Mouse (Mus musculus) retina, postnatal 1 day (tissue): ENCODE measurements around the gene Abat.

ENCODE experiments used
- DNase-seq: peaks from one replicate; pipeline ENCODE4 v3.0.0-alpha.2; 2012

Gene Abat

GRCm38 (mm10) chr16:8638131-8638530 lies 124.9 kb downstream of the Abat start:
- DNase-seq = no peak

- DNase-seq = no peak
These were observed 126.4 kb downstream of the Abat start for GRCm38 (mm10) chr16:8639466-8640191.

- DNase-seq = peak; percentile 51
These were observed 130.6 kb downstream of the Abat start for GRCm38 (mm10) chr16:8643855-8644254.

- DNase-seq = no peak
These were observed 132.3 kb downstream of the Abat start for GRCm38 (mm10) chr16:8645546-8645945.

DNA sequence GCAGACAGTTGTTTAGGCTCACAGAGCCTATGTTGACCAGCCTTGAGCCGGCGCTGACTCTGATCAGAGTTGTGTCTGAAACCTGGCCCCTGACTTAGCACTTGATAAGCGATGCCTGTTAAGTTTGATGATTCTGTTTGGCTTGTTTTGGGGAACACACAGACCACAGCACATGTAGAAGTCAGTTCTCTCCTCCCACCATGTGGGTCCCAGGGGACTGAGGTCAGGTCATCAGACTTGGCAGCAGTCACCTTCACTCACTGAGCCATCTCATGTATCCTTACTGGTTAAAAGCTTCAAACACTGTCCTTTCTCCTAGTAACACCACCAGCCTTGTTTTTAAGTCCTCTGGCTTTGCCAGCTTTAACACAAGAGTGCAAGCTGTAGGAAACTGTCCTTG lies 136.8 kb downstream of the Abat start:
- DNase-seq = no peak

- no peak for DNase-seq
These were observed 141.9 kb downstream of the Abat start for GRCm38 (mm10) chr16:8655108-8655507.

- DNase-seq = no peak
These were observed 142.4 kb downstream of the Abat start for GRCm38 (mm10) chr16:8655599-8655998.

GRCm38 (mm10) chr16:8656256-8656655 lies 143.0 kb downstream of the Abat start:
- no peak for DNase-seq

GRCm38 (mm10) chr16:8658349-8658748 lies 145.1 kb downstream of the Abat start:
- no peak for DNase-seq

DNA sequence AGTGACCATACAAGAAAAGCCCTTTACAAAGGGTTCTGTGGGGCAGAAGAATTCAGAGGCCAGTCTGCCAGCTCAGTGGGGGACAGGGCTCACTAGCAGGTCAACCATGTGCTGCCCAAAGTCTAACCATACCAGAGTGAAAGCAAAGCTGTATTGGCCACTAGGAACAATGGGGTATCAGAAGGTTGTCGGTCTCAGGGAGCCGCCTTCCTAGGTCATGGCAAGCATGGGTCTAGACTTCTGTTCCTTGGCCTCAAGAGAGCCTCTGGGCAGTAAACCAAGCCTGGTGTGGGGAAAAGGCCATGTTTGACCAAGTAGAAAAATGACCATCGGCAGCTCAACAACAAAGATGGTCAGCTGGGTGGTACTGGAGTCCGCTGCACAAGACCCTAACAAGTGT lies 145.5 kb downstream of the Abat start:
- no peak for DNase-seq

GRCm38 (mm10) chr16:8663022-8663421 lies 149.8 kb downstream of the Abat start:
- DNase-seq = no peak

DNA sequence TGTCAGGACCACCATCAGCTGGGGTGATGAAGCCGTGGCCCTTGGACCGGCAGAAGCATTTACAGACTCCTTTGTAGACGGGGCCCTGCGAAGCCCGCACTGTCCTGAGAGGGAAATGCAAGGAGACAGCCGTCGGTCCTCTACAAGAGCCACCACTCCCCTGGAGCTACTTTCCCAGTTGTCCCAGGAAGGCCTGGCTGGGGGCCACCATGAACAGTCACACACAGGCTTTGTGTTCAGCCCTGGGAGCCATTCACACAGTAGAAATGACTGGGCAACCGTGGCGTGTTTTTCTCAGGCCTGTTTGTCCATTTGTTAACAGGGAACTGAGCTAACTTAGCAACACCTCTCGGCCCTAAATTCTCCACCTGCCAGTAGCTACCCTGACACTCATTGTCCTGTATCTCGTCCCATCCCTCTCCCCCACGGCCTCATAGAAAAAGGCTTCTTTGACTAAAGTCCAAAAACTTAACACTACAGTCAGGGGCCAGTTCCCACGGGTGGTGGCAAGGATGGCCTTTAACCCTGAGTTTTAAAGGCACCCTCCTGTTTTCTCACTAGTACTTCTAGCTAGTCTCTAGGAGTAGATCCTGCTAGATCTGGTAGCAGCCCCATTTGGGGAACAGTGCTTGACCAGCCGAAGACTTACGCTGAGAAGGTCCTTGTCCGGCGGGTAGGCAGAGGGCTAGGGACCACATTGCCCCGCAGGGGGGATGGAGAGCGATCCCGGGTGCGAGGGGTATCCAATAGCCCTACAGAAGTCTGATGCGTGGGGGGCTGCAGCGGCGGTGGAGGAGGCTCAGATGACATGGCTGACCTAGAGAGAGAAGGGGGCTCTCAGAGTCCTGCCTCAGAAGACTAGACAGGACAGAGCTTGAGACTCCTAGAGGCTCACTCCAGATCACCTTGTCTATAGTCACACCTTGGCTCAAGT lies 150.6 kb downstream of the Abat start:
- no peak for DNase-seq

GRCm38 (mm10) chr16:8665367-8665766 lies 152.1 kb downstream of the Abat start:
- no peak for DNase-seq

- no peak for DNase-seq
These were observed 153.2 kb downstream of the Abat start for GRCm38 (mm10) chr16:8666452-8666851.

GRCm38 (mm10) chr16:8667261-8667660 lies 154.0 kb downstream of the Abat start:
- no peak for DNase-seq

GRCm38 (mm10) chr16:8667814-8668213 lies 154.6 kb downstream of the Abat start:
- no peak for DNase-seq

DNA sequence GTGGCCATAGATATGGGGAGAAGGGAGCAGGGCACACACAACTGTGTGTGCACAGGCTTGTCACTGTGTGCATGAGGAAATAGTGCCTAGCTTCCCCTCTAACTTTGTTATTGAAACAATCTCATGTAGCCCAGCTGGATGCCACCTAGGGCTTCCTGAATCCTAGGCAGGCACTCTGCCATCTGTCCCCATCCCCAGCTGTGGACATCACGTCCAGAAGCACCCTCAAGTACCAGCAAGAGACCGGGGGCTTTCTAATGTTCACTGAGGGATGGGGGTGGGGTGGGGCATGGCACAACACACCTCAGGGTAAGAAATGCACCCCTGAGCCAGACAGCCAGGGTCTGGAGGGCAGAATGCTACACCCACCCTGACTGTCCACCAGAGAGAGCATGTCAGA lies 155.2 kb downstream of the Abat start:
- no peak for DNase-seq

DNA sequence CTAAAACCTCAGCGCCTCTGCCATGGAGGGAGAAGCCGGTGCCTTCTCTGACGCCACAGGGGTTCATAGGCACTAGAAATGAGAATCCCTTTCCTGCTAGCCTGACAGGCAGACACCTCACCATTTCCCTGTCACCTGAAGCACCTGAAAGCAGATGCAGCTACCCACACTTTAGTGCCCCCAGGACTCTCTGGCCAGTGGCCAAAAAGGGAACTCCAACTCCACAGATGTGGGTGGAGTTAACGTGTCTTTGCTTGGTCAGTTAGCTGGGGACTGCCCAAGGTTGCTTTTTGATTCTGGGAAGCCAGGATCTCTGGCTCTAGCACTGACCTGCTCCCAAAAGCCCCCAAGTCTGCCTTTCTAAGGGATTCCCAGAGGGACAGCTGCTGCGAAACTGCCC lies 156.2 kb downstream of the Abat start:
- DNase-seq = no peak

DNA sequence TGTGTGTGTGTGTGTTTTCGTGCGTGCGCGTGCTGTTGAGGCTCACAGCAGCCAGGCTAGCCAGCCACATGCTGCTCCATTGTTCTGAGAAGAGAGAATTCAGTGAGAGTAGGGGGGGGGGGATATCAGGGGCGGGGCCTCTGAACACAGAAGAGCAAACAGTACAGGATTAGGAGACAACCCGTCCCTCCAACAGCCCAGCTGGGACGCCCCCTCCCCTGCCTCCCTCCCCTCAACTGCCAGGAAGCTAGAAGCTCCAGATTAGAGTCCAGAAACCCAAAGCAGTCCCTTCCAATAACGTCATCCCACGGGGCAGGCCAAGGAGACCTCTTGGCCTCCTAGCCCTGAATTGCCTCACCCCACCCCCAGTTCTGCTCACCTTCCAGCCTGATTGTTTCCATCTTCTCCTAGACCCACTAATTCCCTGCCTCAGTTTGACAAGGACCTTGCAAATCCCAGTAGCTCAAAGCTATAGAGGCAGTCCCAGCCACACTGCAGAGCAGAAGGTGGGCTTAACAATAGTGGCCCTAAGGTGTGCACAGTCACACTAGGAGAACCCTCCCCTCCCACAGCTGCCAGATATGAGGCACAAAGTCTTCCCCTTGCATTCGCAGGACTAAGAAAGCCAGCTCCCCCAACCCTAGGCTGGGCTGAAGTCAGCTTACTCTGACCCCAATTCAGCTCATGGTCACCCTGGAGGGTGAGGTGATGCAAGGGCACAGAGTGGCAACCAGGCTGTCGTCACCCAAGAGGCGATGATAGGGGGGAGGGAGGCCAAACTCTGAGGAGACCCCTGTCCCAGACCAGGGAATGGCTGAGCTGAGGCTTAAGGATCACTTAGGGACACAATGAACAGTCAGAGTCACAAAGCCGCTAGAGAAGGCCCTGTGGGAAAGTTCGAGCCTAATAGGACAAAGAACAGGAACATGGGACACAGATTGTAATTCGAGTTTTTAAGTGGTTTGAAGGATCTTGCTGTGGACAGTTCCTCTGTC lies 157.1 kb downstream of the Abat start:
- DNase-seq = peak; percentile 91
